Mouse (Mus musculus) 416B (cell line): ENCODE measurements around the gene Prelp.
A peak's percentile ranks its signal among the peaks of the same experiment; 100 is the strongest.
"Not testable (repeated sequence)": the region's sequence is repeated elsewhere in the genome, so short reads cannot be mapped to it uniquely, and the experiment has no call there.

Experiments used
- DNase-seq: peaks from one replicate; pipeline ENCODE4 v3.0.0; 2011; ENCODE audit warnings: low read depth

Gene Prelp

DNA sequence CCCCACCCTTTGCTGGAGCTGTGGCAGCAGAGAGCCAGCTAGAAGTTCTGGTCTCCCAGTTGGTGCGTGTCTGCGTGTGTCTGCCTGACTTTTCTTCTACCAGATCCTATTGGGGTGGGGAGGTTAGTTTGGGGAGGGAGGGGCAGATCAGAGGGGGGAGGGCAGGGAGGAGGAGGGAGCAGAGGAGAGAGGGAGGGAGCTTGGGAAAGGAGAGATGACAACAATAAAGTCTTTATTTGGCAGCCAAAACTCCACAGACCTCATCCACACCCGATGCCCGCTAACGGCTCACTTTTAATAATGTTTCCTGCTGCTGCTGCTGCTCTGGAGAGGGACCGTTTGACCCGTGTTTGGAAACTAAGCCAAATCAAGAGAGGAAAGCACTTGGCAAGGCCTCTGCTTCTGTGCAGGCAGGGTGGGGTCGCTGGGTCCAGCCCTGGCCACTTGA is at the start of gene Prelp:
TSS of gene Prelp (minus strand) at position 111 of the 448 bp plus-strand sequence.
- no peak for DNase-seq

DNA sequence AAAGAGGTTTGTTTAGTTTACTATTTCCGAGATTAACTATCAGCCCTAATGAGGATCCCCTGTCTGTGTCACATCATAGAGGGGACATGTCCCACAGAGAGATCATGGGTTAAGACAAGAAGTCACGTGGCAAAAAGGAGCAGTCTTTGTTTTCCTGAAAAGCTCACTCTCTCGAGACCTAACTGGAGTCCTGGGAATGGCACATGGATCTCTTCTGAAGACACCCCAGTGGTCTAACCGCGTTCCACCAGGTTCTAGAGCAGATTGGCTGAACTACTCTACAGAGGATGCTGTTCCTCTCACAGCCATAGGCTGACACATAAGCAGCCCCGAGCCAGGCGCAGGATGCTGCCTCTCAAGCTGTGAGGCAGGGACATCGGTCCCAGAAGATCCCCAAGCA is 48.2 kb upstream of the Prelp start:
- no peak for DNase-seq

DNA sequence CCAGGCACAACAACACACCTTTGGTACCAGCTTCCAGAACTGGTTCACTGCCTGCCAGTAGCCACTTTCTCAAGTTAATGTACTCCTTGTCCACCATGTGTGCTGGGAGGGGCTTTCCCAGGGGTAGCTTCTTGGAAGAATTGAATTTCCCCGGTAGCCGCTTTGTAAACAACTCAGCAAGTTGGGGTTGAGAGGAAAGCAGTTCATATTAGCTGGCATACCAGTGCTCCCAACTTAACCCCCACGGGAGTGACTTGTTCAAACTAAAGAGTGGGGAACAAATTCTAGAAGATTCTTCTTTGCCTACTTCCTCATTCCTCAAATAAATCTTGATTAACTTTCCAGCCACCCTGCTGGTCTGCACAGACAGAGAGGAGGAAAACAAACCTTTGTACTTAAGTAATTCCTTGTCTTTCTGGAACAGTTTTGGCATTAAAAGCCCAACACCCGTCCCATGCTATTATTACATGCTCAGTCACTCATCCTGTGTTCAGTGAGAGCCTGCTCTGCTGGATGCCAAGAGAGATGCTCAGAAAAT is 47.6 kb upstream of the Prelp start:
- DNase-seq: no peak

DNA sequence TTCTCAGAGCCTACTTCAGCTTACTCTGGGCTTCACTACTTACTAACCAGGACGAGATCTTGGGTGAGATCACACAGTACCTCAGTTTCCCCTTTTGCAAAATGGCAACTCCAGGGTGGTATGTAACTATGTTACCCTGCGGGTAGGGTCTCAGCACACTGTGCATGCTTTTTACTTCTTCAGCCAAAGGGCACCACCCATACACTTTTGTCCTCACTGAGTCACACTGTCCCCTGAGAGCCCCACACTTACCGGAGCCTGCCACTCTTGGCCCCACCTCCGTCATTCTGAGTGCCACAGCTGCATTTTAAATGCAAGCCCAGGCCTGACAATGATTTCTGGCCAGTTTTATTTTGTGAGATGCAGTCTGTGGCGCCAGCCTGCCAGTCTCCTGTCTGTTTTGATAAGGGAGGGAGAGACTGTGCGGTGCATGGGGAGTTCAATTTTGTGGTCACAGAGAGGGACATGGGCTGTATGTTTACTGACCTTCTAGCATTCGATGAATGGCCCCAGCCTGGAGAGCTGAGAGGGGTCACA is 46.3 kb upstream of the Prelp start:
- no peak for DNase-seq

DNA sequence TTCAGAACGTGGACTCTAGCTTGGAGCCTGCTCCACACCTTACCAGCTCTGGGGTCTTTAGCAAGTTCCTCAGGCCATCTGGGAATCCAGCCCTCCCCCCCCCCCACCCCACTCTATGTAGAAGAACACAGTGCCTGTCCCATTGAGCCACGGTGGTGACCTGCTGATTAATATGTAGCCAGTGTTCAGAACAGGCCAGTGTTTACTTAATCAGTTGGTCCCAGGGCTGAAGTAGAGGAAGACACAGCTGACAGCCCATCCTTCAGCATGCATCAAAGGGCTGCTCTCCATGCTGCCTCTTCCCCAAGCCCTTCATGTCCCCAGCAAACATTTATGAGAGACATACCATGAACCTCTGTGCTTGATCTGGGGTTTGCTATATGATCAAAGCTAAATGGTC is 44.8 kb upstream of the Prelp start:
- no peak for DNase-seq

DNA sequence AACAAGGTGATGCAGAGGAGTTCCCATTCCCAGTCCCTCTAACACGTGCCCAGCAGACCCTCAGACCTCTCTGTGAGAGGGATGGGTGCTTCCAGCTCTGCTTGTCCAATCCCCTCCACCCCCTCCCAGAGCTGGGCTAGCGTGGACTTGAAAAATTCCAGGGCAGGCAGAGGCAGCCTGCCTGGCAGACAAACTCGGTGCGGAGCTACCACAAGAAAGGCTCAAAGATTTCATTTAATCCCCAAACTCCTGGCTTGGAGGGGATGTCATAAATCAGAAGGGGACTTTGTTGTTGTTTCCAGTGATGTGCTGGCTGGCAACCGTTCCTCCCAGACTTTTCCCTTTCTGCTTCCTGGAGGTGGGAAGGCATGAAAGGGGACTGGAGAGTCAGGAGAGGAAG is 44.1 kb upstream of the Prelp start:
- DNase-seq: no peak

DNA sequence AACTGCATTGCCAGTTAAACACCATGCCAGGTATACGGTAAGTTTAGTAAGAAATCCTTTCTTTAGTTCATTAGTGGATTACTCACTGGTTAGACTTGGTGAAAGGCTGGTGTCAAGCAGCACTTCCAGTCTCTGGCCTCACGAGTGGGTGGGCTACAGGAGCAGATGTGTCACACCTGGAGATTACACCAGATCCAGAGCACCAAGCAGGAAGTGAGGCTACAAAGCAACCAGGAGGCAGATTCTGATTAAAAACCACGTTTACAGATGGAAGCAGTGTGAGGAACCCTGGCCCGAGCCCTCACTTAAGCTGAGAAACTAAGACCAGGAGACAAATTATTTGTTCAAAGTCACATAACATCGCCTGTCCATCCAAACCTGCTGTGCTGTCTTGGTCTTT is 43.5 kb upstream of the Prelp start:
- DNase-seq: no peak

DNA sequence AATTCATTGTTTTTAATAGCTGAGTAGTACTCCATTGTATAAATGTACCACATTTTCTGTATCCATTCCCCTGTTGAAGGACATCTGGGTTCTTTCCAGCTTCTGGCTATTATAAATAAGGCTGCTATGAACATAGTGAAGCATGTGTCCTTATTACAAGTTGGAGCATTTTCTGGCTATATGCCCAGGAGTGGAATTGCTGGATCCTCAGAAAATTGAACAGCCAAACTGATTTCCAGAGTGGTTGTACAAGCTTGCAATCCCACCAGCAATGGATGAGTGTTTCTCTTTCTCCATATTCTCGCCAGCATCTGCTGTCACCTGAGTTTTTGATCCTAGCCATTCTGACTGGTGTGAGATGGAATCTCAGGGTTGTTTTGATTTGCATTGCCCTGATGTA is 42.4 kb upstream of the Prelp start:
- DNase-seq: not testable (repeated sequence)

DNA sequence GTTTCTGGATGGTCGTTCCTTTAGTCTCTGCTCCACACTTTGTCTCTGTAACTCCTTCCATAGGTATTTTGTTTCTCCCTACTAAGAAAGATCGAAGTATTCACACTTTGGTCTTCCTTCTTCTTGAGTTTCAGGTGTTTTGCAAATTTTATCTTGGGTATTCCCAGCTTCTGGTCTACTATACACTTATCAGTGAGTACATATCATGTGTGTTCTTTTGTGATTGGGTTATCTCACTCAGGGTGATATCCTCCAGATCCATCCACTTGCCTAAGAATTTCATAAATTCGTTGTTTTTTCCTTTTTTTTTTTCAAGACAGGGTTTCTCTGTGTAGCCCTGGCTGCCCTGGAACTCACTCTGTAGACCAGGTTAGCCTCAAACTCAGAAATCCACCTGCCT is 41.9 kb upstream of the Prelp start:
- not testable (repeated sequence) for DNase-seq

DNA sequence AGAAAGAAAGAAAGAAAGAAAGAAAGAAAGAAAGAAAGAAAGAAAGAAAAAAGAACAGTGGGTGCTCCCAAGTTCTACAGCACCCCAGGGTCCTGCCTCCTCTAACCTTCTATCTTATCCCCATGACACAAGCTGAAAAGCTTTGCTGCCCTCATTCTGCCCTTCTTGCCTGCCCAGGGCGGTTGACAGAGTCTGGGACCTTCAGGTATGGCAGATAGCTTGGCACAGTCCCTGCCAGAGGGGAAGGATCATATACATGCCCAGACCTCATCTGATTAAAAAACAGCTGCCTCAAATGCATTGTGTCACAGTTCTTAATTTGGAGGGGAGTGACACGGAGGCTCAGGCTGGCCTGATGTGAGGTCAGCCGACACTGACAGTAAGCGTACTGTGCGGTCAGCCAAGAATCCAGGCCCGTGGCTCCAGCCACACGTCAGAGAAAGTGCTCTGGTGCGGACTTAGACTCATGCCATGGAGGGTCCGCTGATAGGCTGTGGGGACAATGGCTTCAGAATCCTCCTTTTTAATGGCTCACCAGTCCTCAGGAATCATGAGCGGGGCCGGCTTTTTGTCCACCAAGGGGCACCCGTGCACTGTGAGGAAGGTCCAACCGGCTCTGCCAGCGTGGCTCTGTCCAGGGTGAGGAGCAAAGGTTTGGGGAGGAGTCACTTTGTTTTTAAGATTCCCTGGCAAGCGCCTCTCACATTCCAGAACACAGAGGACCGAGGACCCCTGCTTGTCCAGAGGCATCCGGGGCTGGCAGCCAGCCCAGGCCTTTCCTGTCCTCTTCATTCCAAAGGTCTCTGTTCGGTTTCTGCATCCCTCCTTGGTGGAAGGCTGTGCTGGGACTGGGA is 40.3 kb upstream of the Prelp start:
- DNase-seq: no peak

DNA sequence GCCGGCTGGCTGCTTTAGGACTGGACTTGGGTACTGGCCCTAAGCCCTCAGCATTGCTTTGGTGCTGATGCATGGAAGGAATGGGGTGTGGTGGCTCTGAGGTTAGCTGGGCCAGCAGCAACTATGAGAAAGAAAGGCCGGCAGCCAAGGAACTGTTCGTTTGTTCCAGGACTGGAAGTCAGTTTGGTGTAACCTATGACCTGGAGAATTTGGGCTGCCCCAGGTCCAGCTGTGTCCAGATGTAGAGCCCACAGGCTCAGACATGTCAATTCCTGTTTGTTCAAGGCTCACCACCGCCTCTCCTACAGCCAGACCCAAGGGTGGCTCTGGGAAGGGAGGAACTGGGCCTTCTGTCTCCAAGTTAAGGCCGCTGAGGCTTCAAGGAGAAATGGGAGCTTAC is 38.3 kb upstream of the Prelp start:
- DNase-seq: no peak

DNA sequence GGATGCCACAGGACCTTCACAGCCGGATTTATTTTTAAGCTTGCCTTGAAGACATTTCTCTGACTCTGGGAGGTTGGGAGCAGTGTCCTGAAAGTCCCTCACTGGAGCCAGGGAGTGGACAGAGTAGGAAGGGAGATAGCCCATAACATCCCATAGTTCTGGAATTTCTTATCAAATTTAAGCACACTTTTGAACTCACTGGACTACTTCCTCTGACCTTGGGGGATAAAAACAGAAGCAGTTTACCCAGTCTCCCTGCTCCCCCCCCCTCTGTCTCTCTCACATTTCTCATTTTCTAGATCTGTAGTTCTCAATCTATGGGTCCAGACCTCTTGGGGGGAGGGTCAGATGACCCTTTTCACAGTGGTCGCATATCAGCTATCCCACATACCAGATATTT is 32.8 kb upstream of the Prelp start:
- DNase-seq: peak; percentile 28

DNA sequence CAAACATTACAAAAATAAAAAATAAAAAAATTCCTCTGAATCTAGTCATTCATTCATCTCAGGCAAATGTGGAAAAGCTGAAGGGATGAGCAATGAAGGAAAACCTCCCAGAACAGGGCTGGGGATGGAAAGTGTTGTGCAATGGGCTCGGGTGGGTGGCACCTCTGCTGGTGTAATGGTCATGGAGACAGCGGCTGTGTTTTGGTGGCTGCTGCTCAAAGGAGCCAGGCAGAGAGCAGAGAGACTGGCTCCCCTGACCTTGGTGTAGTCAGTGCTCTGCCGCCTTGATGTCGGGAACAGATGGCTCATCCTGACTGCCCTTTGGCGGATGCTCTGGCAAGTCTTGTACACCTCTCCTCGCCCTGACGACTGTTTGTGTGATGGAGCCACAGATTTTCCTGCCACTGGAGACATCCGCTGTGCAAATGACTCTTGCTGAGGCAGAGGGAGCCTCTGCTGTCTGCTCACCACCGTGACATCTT is 32.1 kb upstream of the Prelp start:
- peak; percentile 16 for DNase-seq

DNA sequence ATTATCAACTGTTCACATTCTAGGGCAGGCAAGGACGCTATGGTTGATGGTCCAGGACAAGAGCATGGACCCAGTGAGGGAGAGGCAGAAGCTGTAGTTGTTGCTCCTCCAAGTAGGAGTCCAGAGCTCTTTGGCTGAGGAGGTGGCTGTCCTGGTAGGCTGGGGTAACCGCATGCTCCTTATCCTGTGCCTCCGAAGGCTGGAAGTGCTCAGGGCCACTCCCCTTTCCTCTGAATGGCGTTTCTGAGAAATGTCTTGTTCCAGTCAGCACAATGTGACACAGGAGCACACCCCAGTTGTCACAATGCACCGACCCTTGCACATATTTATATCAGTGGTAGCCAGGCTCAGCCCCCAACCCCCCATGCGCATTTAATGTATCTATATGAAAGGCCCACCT is 30.4 kb upstream of the Prelp start:
- DNase-seq: no peak

DNA sequence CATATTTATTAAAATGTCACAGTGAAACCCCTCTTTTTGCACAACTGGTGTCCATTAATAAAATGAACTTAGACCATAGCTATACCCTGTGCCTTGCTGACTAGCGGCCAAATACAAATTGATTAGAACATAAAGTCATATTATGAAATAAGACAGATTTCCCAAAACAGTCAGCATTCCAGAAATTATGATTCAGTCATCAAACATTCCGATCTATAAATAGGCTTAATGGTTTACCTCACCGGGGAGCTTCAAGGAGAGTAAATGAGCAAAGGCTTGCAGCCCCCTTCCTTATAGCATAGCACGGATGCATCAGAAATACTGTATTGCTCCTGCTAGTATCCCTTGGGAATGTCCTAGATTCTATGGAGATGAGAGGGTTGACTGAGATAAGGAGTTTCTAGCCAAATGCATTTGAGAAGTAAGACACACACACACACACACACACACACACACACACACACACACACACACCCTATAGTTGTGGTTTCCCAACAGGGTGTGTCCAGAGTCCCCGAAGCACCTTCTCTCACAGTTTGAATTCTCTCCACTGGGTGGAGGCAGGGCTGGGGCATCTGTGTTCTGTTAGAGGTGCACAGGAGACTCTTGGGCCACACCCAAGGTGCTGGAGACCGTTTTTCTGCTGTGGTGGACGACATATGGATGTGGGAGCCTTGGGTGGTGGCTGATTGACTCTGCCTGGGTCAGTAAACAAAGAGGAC is 29.0 kb upstream of the Prelp start:
- DNase-seq: peak; percentile 25

DNA sequence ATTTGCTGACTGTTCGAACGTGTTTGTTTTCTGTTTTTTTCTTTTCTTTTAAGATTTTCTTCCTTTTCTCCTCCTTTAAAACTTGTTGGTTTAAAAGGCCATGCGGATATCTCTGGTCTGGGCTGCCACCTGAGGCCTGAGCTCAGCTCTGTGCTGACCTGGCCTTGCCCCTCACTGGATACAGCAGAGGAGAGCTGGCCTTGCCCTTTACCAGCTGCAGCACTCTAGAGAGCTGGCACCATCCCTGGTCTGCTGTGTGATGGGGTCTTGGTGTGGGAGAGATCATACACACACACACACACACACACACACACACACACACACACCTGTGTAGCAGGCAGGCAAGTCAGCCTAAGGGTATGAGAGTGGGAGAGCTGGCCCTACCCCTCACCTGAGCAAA is 23.9 kb upstream of the Prelp start:
- no peak for DNase-seq

DNA sequence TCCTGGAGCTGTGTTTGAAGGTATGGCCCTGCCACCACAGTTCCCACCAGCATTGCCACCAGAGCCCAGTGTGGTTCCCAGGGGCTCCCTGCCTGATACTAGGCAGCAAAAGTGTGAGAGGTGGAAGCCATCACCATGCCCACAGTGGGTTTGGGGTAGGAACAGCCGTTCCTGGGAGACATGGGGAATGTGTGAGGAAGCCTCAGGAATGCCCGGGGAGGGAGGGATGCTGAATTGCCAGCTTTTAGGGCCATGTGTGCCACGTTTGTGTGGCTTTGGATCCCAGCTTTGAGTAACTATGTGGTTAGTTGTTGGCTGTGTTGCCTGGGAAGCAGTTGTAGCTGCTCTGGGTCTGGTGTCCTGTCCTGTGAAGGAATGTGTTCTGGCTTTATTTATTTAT is 20.7 kb upstream of the Prelp start:
- no peak for DNase-seq

DNA sequence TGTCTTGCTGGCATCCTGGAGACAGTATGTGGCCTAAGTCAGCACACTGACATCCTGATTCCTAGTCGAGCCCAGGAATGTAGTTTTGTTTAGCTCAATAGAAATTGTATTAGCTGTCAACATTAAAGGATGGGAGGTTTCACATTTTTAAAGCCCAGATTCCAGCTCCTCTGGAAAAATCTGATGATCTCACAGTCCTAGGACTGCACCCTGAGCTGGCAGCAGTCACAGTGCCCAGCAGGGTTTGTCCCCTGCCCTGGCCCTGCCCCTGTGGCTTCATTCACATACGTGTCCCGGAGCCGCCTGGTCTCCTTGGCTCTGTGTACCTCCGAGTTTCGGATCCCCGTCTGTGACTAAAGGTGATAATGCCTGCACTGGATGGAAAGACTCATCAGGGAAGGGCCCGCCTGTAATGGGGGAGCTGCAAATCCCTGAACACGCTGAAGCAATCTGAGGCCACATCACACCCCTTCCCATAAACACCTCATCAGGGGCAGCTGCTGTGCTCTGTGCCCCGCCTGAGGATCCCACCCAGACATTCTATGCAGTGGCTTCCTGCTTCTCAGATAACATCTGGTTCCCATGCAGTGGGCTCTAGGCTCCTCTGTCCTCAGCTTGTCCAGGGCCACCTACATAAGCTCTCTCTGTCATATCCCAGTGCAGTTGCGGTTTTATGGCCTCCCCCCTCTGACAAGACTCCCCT is 20.1 kb upstream of the Prelp start:
- DNase-seq: no peak

DNA sequence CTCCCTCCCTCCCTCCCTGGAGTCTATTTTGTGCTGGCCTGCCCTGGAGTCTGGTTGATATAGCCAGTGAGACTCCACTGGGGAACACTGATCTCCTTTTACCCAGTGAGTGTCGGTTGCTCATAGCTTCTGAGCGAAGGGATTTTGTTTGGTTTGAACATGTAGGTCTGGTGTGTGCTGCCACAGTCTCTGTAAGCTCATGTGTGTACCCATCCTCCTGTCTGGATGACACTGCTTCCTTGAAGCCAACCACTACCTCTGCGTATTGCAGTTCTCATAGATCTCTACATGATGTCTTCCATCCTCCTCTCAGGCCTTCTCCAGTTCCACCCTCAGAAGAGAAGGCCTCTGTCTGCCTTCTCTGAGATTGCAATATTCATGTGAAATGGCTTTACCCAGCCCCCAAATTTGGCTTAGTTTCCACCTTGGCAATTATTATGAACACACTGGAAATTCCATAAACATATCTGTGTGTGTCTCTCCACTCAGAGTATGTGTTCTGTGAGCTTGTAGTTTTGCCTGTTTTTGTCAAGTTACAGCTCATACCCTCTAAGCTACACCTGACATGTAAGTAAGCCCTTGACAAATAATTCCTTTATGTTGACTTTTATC is 19.4 kb upstream of the Prelp start:
- DNase-seq: no peak

DNA sequence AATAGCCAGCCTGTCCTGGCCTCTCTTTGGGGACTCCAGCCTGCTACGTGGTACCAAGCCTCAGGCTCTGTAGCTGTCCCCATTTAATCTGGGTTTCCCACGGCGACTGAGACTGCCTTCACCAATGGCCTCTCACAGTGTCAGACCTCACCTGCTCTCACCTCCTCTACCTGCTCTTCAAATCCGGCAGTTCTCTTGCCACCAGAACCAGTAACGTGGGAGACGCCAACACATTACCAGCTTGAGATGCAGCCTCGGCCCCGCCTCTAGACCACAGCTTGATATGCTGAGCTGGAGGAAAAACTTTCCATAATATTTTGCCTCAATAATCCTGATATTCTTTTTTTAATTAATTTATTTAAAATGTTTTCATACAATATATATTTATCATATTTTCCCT is 18.5 kb upstream of the Prelp start:
- DNase-seq: no peak

DNA sequence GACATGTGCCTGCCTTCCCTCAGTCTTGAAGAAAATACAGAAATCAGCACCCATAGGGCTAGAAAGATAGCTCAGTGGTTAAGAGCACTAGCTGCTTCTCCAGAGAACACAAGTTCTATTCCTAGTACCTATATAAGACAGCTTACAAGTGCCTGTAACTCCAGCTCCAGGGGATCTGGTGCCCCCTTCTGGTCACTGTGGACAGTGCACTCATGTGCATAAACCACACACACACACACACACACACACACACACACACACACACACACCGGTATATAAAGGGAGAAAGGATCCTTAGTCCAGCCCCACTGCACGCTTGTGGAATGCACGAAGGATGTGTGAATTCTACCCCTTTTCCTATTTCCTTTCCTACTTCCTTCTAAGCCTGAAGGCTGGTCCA is 15.0 kb upstream of the Prelp start:
- no peak for DNase-seq
